Mouse (Mus musculus): ENCODE results near the gene Snapc1.

- TF ChIP-seq POLR2A (IDR thresholded peaks at IDR 0.05; ENCODE audit: low read depth, low read length), result no peak
- no peak for TF ChIP-seq CTCF (IDR thresholded peaks at IDR 0.05; ENCODE audit: extremely low read depth, insufficient read depth, insufficient read length, insufficient replicate concordance)
These were observed 6.6 kb upstream of the Snapc1 start for GRCm38 (mm10) chr12:73957676-73958075.

Measured in spleen, adult 2 months (tissue).